Mouse (Mus musculus): Measurements from ENCODE around the gene Rnf32. TPM values are rescaled to one million over a fixed set of nuclear protein-coding genes. Genes with fewer than 3 reads are reported as not detected.

The Rnf32 gene
- 11.5 and 13.8 TPM in 2 replicates for polyA plus RNA-seq (2021; fragmentation: Nextera tagmentation)
- long read RNA-seq, experiment 1, partial matches to known transcripts: 2 of 16 reads
- long read RNA-seq, experiment 1, other reads (novel, unspliced or antisense): 8 of 16 reads
- long read RNA-seq, experiment 2, transcript Rnf32-201 (10 exons, 1,600 nt): major isoform, 13 of 47 reads
- long read RNA-seq, experiment 2, partial matches to known transcripts: 1 of 47 reads
- long read RNA-seq, experiment 2, other reads (novel, unspliced or antisense): 31 of 47 reads

GRCm38 (mm10) chr5:29195570-29196263 lies at the start of gene Rnf32:
Rnf32 (plus strand) TSS chr5:29195992.

Other genes starting within 250 kb of the Rnf32 start
- gene Lmbr1, start 182.4 kb downstream of the Rnf32 start, polyA plus RNA-seq (2021; fragmentation: Nextera tagmentation): 18.7 and 22.4 TPM in 2 replicates
- 6.9 and 7.4 TPM in 2 replicates for gene Nom1, start 238.7 kb downstream of the Rnf32 start, polyA plus RNA-seq (2021; fragmentation: Nextera tagmentation)